Mouse (Mus musculus) stomach, postnatal 0 days (tissue): Measurements from ENCODE around the gene Fam173a.

Experiments
- CTCF ChIP-seq: IDR thresholded peaks from 2 replicates; pipeline ENCODE4 v1.5.1; 2016; ENCODE audit warnings: antibody characterized with exemption, low read depth, mild to moderate bottlenecking, moderate library complexity
- EP300 ChIP-seq: optimal IDR thresholded peaks from 2 replicates; pipeline ENCODE3; 2016; ENCODE audit warnings: antibody characterized with exemption

DNA sequence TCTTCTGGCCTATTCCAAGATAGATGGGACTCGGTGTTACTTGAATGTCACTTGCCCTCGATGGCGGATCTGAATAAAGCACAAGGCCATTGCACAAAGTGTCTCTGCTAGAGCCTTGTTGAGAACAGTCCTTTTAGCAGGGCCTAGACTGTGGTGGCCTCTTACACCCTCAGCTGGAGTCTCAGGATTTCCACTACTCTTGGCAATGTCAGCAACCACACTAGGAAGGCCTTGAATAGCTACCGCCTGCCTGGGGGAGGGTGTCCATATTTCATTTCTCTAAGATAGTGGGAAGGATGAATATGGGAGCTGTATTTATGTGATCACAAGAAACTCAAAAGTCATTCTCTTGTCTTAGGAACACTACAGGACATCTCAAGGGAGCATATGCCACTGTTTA lies 44.5 kb downstream of the Fam173a start:
- no peak for TF ChIP-seq CTCF
- TF ChIP-seq EP300: no peak
